Comparison of ENCODE assay signal across 17 mouse cellular contexts in the genomic region with DNA sequence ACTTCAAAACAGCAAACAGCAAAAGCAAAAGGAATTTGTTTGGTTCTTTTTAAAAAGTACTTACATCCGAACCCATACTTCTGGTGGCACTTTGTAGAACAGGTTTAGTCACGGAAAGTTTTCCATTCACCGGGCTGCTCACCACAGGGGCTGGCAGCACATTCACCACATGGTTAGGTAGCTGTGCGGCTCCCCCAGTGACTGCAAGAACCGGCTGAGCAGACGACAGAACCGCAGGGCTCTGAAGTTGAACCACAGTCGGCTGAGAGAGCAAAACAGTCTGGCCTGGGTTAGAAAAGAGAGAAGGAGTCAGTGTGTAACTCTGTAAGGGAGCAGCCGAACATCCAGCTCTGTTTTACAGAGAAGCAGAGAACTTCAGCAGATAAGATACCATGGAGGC. TPM values are rescaled to one million over a fixed set of nuclear protein-coding genes. Genes with fewer than 3 reads are reported as not detected.
DNase-seq lines count a peak whose midpoint lies in the region; ATAC-seq and TF ChIP-seq lines count a peak whose summit lies in the region.
"Had no signal": no experiment of that assay in that cellular context is flagged by ENCODE, and none has a peak within 500 bp of the region (broad histone marks: within the 10 kb centered on the region; RNA-seq: fewer than 3 reads in every experiment).

No protein-coding gene starts in this region.

- no peaks in the 10 kb centered on the region for H3K4me1 ChIP-seq in kidney, embryonic 14.5 days (ENCODE audit: control insufficient read depth, insufficient read depth, low read length)
- H3K4me1 ChIP-seq in intestine, postnatal 0 days (replicated peaks; ENCODE audit: control insufficient read depth, insufficient read depth, low read length), result no peaks in the 10 kb centered on the region
- H3K4me1 ChIP-seq: forebrain, embryonic 15.5 days; heart, embryonic 15.5 days; hindbrain, embryonic 12.5 days; limb, embryonic 15.5 days; neural tube, embryonic 12.5 days had no signal

- peak; percentile 55 for DNase-seq in kidney, adult 11 months
- peak; percentile 15 to 20 for DNase-seq in spleen, postnatal 36 days (ENCODE audit: low spot score in 2 of 2)
- no peak for DNase-seq in spleen, adult 18-20 months
- peak; percentile 44 to 69 for DNase-seq in cerebellum, postnatal 10 days
- peak; percentile 29 to 56 for DNase-seq in kidney, postnatal 4 days
- DNase-seq: adrenal gland, postnatal 10 days; liver, postnatal 0 days; right cerebral cortex, postnatal 25 days had no signal

- H3K36me3 ChIP-seq in kidney, embryonic 14.5 days (ENCODE audit: control insufficient read depth, insufficient read depth, low read length), result peaks cover 6% of the 10 kb centered on the region; the same call in 1 of the 2 replicates
- H3K36me3 ChIP-seq in intestine, postnatal 0 days (ENCODE audit: control insufficient read depth, insufficient read depth), result peaks cover 30% of the 10 kb centered on the region; the same call in 1 of the 2 replicates
- H3K36me3 ChIP-seq: heart, embryonic 15.5 days had no signal

- no peak for ATAC-seq in kidney, embryonic 14.5 days (ENCODE audit: low FRiP score, low TSS enrichment)
- no peak for ATAC-seq in intestine, postnatal 0 days
- ATAC-seq: forebrain, embryonic 15.5 days; intestine, embryonic 16.5 days; liver, postnatal 0 days had no signal

- no peaks in the 10 kb centered on the region for H3K9me3 ChIP-seq in kidney, embryonic 14.5 days (ENCODE audit: control insufficient read depth, low read length)
- no peaks in the 10 kb centered on the region for H3K9me3 ChIP-seq in intestine, postnatal 0 days (ENCODE audit: control insufficient read depth)
- H3K9me3 ChIP-seq: forebrain, embryonic 15.5 days; G1E; heart, embryonic 15.5 days; hindbrain, embryonic 12.5 days; limb, embryonic 15.5 days; neural tube, embryonic 12.5 days had no signal

- H3K9ac ChIP-seq in kidney, embryonic 14.5 days (ENCODE audit: low read depth, low read length), result no peak overlapping the region
- no peak overlapping the region for H3K9ac ChIP-seq in intestine, postnatal 0 days (ENCODE audit: low read depth, low read length)
- H3K9ac ChIP-seq: forebrain, embryonic 15.5 days; heart, embryonic 15.5 days; hindbrain, embryonic 12.5 days; limb, embryonic 15.5 days; liver, postnatal 0 days; neural tube, embryonic 12.5 days had no signal

- H3K27me3 ChIP-seq in kidney, embryonic 14.5 days (ENCODE audit: control insufficient read depth, insufficient read depth, low read length), result no peaks in the 10 kb centered on the region
- no peaks in the 10 kb centered on the region for H3K27me3 ChIP-seq in intestine, postnatal 0 days (replicated peaks; ENCODE audit: control insufficient read depth, insufficient read depth, low read length)
- H3K27me3 ChIP-seq: forebrain, embryonic 15.5 days; heart, embryonic 15.5 days; hindbrain, embryonic 12.5 days; limb, embryonic 15.5 days; neural tube, embryonic 12.5 days had no signal

- TF ChIP-seq CTCF in intestine, postnatal 0 days (IDR thresholded peaks at IDR 0.05; ENCODE audit: low read depth), result no peak

- no peak overlapping the region for H3K27ac ChIP-seq in kidney, embryonic 14.5 days (ENCODE audit: low read depth, low read length)
- H3K27ac ChIP-seq in intestine, postnatal 0 days (ENCODE audit: low read depth, low read length), result no peak overlapping the region
- H3K27ac ChIP-seq: forebrain, embryonic 15.5 days; heart, embryonic 15.5 days; hindbrain, embryonic 12.5 days; limb, embryonic 15.5 days; neural tube, embryonic 12.5 days had no signal

- no peak overlapping the region for H3K4me2 ChIP-seq in kidney, embryonic 14.5 days (replicated peaks; ENCODE audit: low read depth, low read length)
- no peak overlapping the region for H3K4me2 ChIP-seq in intestine, postnatal 0 days (replicated peaks; ENCODE audit: low read depth)
- H3K4me2 ChIP-seq: forebrain, embryonic 15.5 days; heart, embryonic 15.5 days; hindbrain, embryonic 12.5 days; limb, embryonic 15.5 days; neural tube, embryonic 12.5 days had no signal

- H3K4me3 ChIP-seq in kidney, embryonic 14.5 days (ENCODE audit: low read length), result no peak overlapping the region
- no peak overlapping the region for H3K4me3 ChIP-seq in intestine, postnatal 0 days (ENCODE audit: low read depth, low read length)
- H3K4me3 ChIP-seq: forebrain, embryonic 15.5 days; heart, embryonic 15.5 days; hindbrain, embryonic 12.5 days; limb, embryonic 15.5 days; neural tube, embryonic 12.5 days had no signal

- 87% methylated on average over 9 of the region's 9 CpGs for WGBS in kidney, embryonic 14.5 days
- 89% methylated on average over 9 of the region's 9 CpGs for WGBS in intestine, postnatal 0 days

RNA-seq across cellular contexts. Expression of a gene that starts 32.8 kb away (rescaled TPM):
- 6.7 and 11.6 TPM in 2 replicates for polyA plus RNA-seq in kidney, embryonic 14.5 days (2014; fragmentation: Nextera tagmentation; extraction: Ambion mirVana)
- 5.4 and 6.2 TPM in 2 replicates for polyA plus RNA-seq in intestine, postnatal 0 days (2015; fragmentation: Nextera tagmentation; extraction: Ambion mirVana)

RNA-seq across cellular contexts. Expression of a gene that starts 50.1 kb away (rescaled TPM):
- polyA plus RNA-seq in kidney, embryonic 14.5 days (2014; fragmentation: Nextera tagmentation; extraction: Ambion mirVana), result 0.69 TPM in 1 of 2 replicates, not detected in the other
- 9.5 and 9.7 TPM in 2 replicates for polyA plus RNA-seq in intestine, postnatal 0 days (2015; fragmentation: Nextera tagmentation; extraction: Ambion mirVana)
- polyA plus RNA-seq: hindbrain, embryonic 12.5 days had no signal

RNA-seq across cellular contexts. Expression of a gene that starts 50.6 kb away (rescaled TPM):
- polyA plus RNA-seq in kidney, embryonic 14.5 days (2014; fragmentation: Nextera tagmentation; extraction: Ambion mirVana), result 36.9 and 41.7 TPM in 2 replicates
- polyA plus RNA-seq in intestine, postnatal 0 days (2015; fragmentation: Nextera tagmentation; extraction: Ambion mirVana), result 65.1 and 79.2 TPM in 2 replicates

Comparison
In these comparisons a context has a peak if more than half of its experiments do, and no peak if none do; other contexts are left out.
1. DNase-seq: peak in kidney, adult 11 months (single experiment), spleen, postnatal 36 days (2 of 2), cerebellum, postnatal 10 days (2 of 2) and kidney, postnatal 4 days (2 of 2); none in spleen, adult 18-20 months (0 of 2).